In the genomic region with DNA sequence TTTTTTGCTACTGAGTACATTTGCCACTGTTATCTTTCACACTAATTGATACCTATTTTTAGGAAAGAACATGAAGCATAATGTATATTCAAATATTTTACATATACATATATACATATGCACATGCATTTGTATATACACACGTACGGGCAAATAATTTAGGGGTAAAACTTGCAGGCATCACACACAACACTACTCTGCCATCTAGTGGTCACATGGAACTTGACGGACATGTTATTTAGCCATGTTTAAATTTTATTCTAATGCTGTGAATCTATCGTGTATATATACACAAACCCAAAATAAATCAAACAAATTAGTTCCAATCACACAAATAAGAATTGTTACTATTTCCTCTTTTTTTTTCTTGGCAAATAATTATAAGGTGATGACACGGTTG, we compare ENCODE assay signal across 9 mouse cellular contexts.
DNase-seq lines count a peak whose midpoint lies in the region; ATAC-seq and TF ChIP-seq lines count a peak whose summit lies in the region.
"Had no signal": no experiment of that assay in that cellular context is flagged by ENCODE, and none has a peak within 500 bp of the region (broad histone marks: within the 10 kb centered on the region; RNA-seq: fewer than 3 reads in every experiment).

No protein-coding gene starts in this region.

- H3K27me3 ChIP-seq in neural tube, embryonic 11.5 days (ENCODE audit: control insufficient read depth, insufficient read depth, low read length) = no peaks in the 10 kb centered on the region
- 0 out of 2 replicates have a peak, but pooled peaks cover 5% of the 10 kb centered on the region for H3K27me3 ChIP-seq in neural tube, embryonic 15.5 days (replicated peaks)

- ATAC-seq in neural tube, embryonic 11.5 days (ENCODE audit: insufficient read depth, low FRiP score, low TSS enrichment) = no peak
- no peak for ATAC-seq in neural tube, embryonic 15.5 days (ENCODE audit: low FRiP score)

- no peak overlapping the region for H3K9ac ChIP-seq in neural tube, embryonic 11.5 days (ENCODE audit: low read length)
- H3K9ac ChIP-seq in neural tube, embryonic 15.5 days (replicated peaks) = no peak overlapping the region

- peak; percentile 41; the same call in 1 of the 2 replicates for TF ChIP-seq CTCF in cortical plate, adult 2 months (IDR thresholded peaks at IDR 0.05; ENCODE audit: extremely low read depth, insufficient read depth, low read length)

- H3K4me2 ChIP-seq in neural tube, embryonic 11.5 days (ENCODE audit: low read depth) = no peak overlapping the region
- H3K4me2 ChIP-seq in neural tube, embryonic 15.5 days = no peak overlapping the region

- H3K27ac ChIP-seq in neural tube, embryonic 11.5 days (ENCODE audit: low read depth, low read length) = no peak overlapping the region
- no peak overlapping the region for H3K27ac ChIP-seq in neural tube, embryonic 15.5 days (replicated peaks)
- H3K27ac ChIP-seq in cortical plate, adult 2 months (ENCODE audit: insufficient read depth, low read length) = no peak overlapping the region

- TF ChIP-seq POLR2A in cortical plate, adult 2 months (IDR thresholded peaks at IDR 0.05; ENCODE audit: extremely low read depth, insufficient read depth, low read length) = no peak

- 39% methylated on average over 5 of the region's 5 CpGs for WGBS in neural tube, embryonic 11.5 days
- WGBS in neural tube, embryonic 15.5 days = 28% methylated on average over 5 of the region's 5 CpGs

- H3K4me3 ChIP-seq in neural tube, embryonic 11.5 days (ENCODE audit: low read depth, low read length) = no peak overlapping the region
- no peak overlapping the region for H3K4me3 ChIP-seq in neural tube, embryonic 15.5 days (replicated peaks)
- H3K4me3 ChIP-seq in cortical plate, adult 2 months (ENCODE audit: insufficient read depth, low read length) = no peak overlapping the region
- H3K4me3 ChIP-seq: myocyte had no signal

- peak; percentile 36 for DNase-seq in heart, postnatal 4 days
- DNase-seq in heart, postnatal 25 days (ENCODE audit: low spot score) = no peak
- peak; percentile 14 for DNase-seq in neural tube, embryonic 11.5 days (ENCODE audit: low spot score)
- peak; percentile 76 for DNase-seq in retina, embryonic 14.5 days (ENCODE audit: low spot score)
- no peak for DNase-seq in spleen, adult 12 weeks (ENCODE audit: low spot score)
- DNase-seq in urinary bladder, postnatal 25 days (ENCODE audit: low spot score) = no peak

- no peaks in the 10 kb centered on the region for H3K4me1 ChIP-seq in neural tube, embryonic 11.5 days (ENCODE audit: control insufficient read depth, insufficient read depth, low read length)
- H3K4me1 ChIP-seq in neural tube, embryonic 15.5 days = peaks cover 5% of the 10 kb centered on the region; the same call in 1 of the 2 replicates
- no peaks in the 10 kb centered on the region for H3K4me1 ChIP-seq in cortical plate, adult 2 months (ENCODE audit: control insufficient read depth, insufficient read depth, low read length)

- no peaks in the 10 kb centered on the region for H3K9me3 ChIP-seq in neural tube, embryonic 11.5 days (ENCODE audit: control insufficient read depth, low read length)
- no peaks in the 10 kb centered on the region for H3K9me3 ChIP-seq in neural tube, embryonic 15.5 days (replicated peaks)

- H3K36me3 ChIP-seq in neural tube, embryonic 11.5 days (ENCODE audit: control insufficient read depth, insufficient read depth, low read length) = no peaks in the 10 kb centered on the region
- no peaks in the 10 kb centered on the region for H3K36me3 ChIP-seq in neural tube, embryonic 15.5 days

- intact Hi-C loops in heart, postnatal 25 days (cut with DNase I) = loop anchor here (5.0 kb wide), 1 partner anchor 1035 kb away; no protein-coding TSS in a partner anchor

Comparison
In these comparisons a context has a peak if more than half of its experiments do, and no peak if none do; other contexts are left out.
1. DNase-seq: peak in heart, postnatal 4 days (single experiment), neural tube, embryonic 11.5 days (single experiment) and retina, embryonic 14.5 days (single experiment); none in heart, postnatal 25 days (single experiment), spleen, adult 12 weeks (single experiment) and urinary bladder, postnatal 25 days (single experiment).